Mouse (Mus musculus) C2C12 (cell line): ENCODE results near the gene Sf3b1.

ENCODE experiments used
- CTCF ChIP-seq: IDR thresholded peaks from one replicate; pipeline ENCODE4 v1.5.1; 2011; ENCODE audit not compliant: control insufficient read depth, insufficient read depth, insufficient read length
- MAX ChIP-seq: IDR thresholded peaks from one replicate; pipeline ENCODE4 v1.6.1; 2011; ENCODE audit warnings: mild to moderate bottlenecking, control low read depth

GRCm38 (mm10) chr1:55075652-55076394 is 48.5 kb upstream of the Sf3b1 start:
- TF ChIP-seq CTCF (no peak), MAX (no peak)
